Mouse (Mus musculus): ENCODE measurements around the gene Secisbp2.

GRCm38 (mm10) chr13:51678687-51679086 is 27.2 kb downstream of the Secisbp2 start:
- TF ChIP-seq POLR2A (IDR thresholded peaks at IDR 0.05; ENCODE audit: insufficient read length, low read depth) (no peak), USF1 (IDR thresholded peaks at IDR 0.05; ENCODE audit: low read depth) (no peak), E2F4 (IDR thresholded peaks at IDR 0.05; ENCODE audit: insufficient read depth) (no peak), CEBPB (IDR thresholded peaks at IDR 0.05; ENCODE audit: insufficient read depth, poor library complexity, severe bottlenecking) (no peak), MAX (IDR thresholded peaks at IDR 0.05; ENCODE audit: low read depth) (no peak), SRF (IDR thresholded peaks at IDR 0.05; ENCODE audit: control insufficient read depth, insufficient read length, low read depth) (no peak)
